Mouse (Mus musculus): Measurements from ENCODE around the gene Slc6a9.

- TF ChIP-seq CTCF (IDR thresholded peaks at IDR 0.05; ENCODE audit: low read depth, low read length): no peak
- no peak for TF ChIP-seq GATA1 (IDR thresholded peaks at IDR 0.05; ENCODE audit: borderline replicate concordance, low read length)
- peak; percentile 24; the same call in 1 of the 2 replicates for TF ChIP-seq TAL1 (conservative IDR thresholded peaks at IDR 0.05; ENCODE audit: low read depth, low read length)
Observed at GRCm38 (mm10) chr4:117871787-117872186, 37.5 kb downstream of the Slc6a9 start.
